In the genomic region with DNA sequence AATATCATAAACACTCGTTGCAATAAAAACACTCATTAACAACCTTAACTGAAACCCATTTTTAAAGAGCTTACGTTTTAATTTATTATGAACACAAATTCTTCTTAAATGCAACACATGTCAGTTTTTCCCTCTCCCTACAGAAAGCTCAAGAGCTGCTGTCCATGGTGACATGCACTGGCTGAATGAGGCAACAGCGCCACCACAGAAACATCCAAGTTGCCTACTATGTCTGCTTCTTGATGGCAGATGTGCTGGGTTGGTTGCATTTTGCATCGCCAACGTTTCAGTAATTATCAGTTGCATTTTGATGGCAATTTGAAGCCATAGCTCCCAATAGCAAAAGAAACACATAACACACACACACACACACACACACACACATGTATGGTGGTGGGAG, we compare ENCODE assay signal across 8 mouse cellular contexts. TPM values are rescaled to one million over a fixed set of nuclear protein-coding genes. Genes with fewer than 3 reads are reported as not detected.
DNase-seq lines count a peak whose midpoint lies in the region; ATAC-seq and TF ChIP-seq lines count a peak whose summit lies in the region.
"Had no signal": no experiment of that assay in that cellular context is flagged by ENCODE, and none has a peak within 500 bp of the region (broad histone marks: within the 10 kb centered on the region; RNA-seq: fewer than 3 reads in every experiment).

No protein-coding gene starts in this region.

- no peak overlapping the region for H3K4me3 ChIP-seq in embryonic fibroblast, embryonic 13.5 days (ENCODE audit: insufficient read depth, low read length)
- H3K4me3 ChIP-seq in neural tube, embryonic 13.5 days: peak overlapping the region; percentile 77
- H3K4me3 ChIP-seq: liver, embryonic 13.5 days had no signal

- H3K36me3 ChIP-seq in neural tube, embryonic 13.5 days: peaks cover 3% of the 10 kb centered on the region; the same call in 1 of the 2 replicates
- H3K36me3 ChIP-seq: liver, embryonic 13.5 days had no signal

- peak; percentile 67 for DNase-seq in ES-CJ7 (ENCODE audit: low read depth, low spot score)
- peak; percentile 45 for DNase-seq in adrenal gland, postnatal 14 days
- peak; percentile 62 to 70 for DNase-seq in layer of hippocampus, postnatal 10 days (ENCODE audit: low spot score in 2 of 2)
- DNase-seq in gastrocnemius, postnatal 14 days: no peak
- DNase-seq: liver, embryonic 13.5 days had no signal

- no peak for TF ChIP-seq POLR2A in embryonic fibroblast, embryonic 13.5 days (IDR thresholded peaks at IDR 0.05; ENCODE audit: low read depth, low read length)

- intact Hi-C loops in gastrocnemius, postnatal 14 days (cut with DNase I; ENCODE audit: low total_unique reads): no loop called here

- no peaks in the 10 kb centered on the region for H3K27me3 ChIP-seq in neural tube, embryonic 13.5 days

- H3K9ac ChIP-seq in neural tube, embryonic 13.5 days: peak overlapping the region; percentile 87
- H3K9ac ChIP-seq: liver, embryonic 13.5 days had no signal

- no peak overlapping the region for H3K27ac ChIP-seq in embryonic fibroblast, embryonic 13.5 days (ENCODE audit: insufficient read depth, low read length)
- H3K27ac ChIP-seq in neural tube, embryonic 13.5 days (replicated peaks): peak overlapping the region; percentile 93; the same call in 1 of the 2 replicates
- H3K27ac ChIP-seq: liver, embryonic 13.5 days had no signal

- no peaks in the 10 kb centered on the region for H3K9me3 ChIP-seq in neural tube, embryonic 13.5 days
- H3K9me3 ChIP-seq: liver, embryonic 13.5 days had no signal

- peak; percentile 47; the same call in 1 of the 2 replicates for ATAC-seq in neural tube, embryonic 13.5 days (ENCODE audit: low read depth)
- no peak for ATAC-seq in erythroblast, adult 5-6 weeks (replicated peaks; ENCODE audit: low FRiP score, poor library complexity, severe bottlenecking)

- H3K4me1 ChIP-seq in embryonic fibroblast, embryonic 13.5 days (ENCODE audit: control insufficient read depth, insufficient read depth, low read length): no peaks in the 10 kb centered on the region; the same call in 1 of the 2 replicates
- H3K4me1 ChIP-seq in neural tube, embryonic 13.5 days (replicated peaks): peaks cover 38% of the 10 kb centered on the region
- H3K4me1 ChIP-seq: liver, embryonic 13.5 days had no signal

- TF ChIP-seq CTCF in embryonic fibroblast, embryonic 13.5 days (IDR thresholded peaks at IDR 0.05; ENCODE audit: borderline replicate concordance, insufficient read depth, low read length): peak; percentile 80; the same call in 1 of the 2 replicates

- H3K4me2 ChIP-seq in neural tube, embryonic 13.5 days: peak overlapping the region; percentile 83
- H3K4me2 ChIP-seq: liver, embryonic 13.5 days had no signal

- WGBS in neural tube, embryonic 13.5 days: 4% methylated on average over 5 of the region's 5 CpGs

RNA-seq across cellular contexts. Expression of a gene that starts 2.4 kb away (rescaled TPM):
- total RNA-seq in adrenal gland, postnatal 14 days (2021): 2.7 and 4.1 TPM in 2 replicates
- 3.1 and 4.2 TPM in 2 replicates for polyA plus RNA-seq in embryonic fibroblast, embryonic 13.5 days (2011; ENCODE audit: insufficient read length, low read depth, missing spikeins)
- total RNA-seq in layer of hippocampus, postnatal 10 days (2021): 100 to 1,000 TPM; 636 to 651 TPM
- polyA plus RNA-seq in neural tube, embryonic 13.5 days (2015; fragmentation: Nextera tagmentation; extraction: Ambion mirVana): 166 and 181 TPM in 2 replicates
- not detected in 2 replicates for total RNA-seq in erythroblast, adult 5-6 weeks (2015; ENCODE audit: low replicate concordance)
- total RNA-seq in erythroblast, adult 5-6 weeks (2017; ENCODE audit: low replicate concordance): not detected in 2 replicates
- under 1 TPM; 0.33 to 0.51 TPM for total RNA-seq in gastrocnemius, postnatal 14 days (2021)

Comparison
In these comparisons a context has a peak if more than half of its experiments do, and no peak if none do; other contexts are left out.
1. RNA of a gene that starts 2.4 kb away (total RNA-seq): 636 to 651 TPM in layer of hippocampus, postnatal 10 days; 2.7 to 4.1 TPM in adrenal gland, postnatal 14 days, 0.33 to 0.51 TPM in gastrocnemius, postnatal 14 days and not detected in erythroblast, adult 5-6 weeks; every median in the first group is over 100 times any median in the second.